Mouse (Mus musculus) testis, postnatal 10 days (tissue): ENCODE results near the gene Fkbp7.
"Not testable (repeated sequence)": the region's sequence is repeated elsewhere in the genome, so short reads cannot be mapped to it uniquely, and the experiment has no call there.

Experiments used
- DNase-seq: peaks from one replicate; pipeline ENCODE4 v3.0.0; 2021; ENCODE audit warnings: low spot score

Fkbp7 gene

GRCm38 (mm10) chr2:76665531-76665930, 7.4 kb downstream of the Fkbp7 start:
- no peak for DNase-seq

- DNase-seq: no peak
Measured at GRCm38 (mm10) chr2:76659419-76659818, 13.5 kb downstream of the Fkbp7 start.

- no peak for DNase-seq
Measured at GRCm38 (mm10) chr2:76658551-76658950, 14.4 kb downstream of the Fkbp7 start.

GRCm38 (mm10) chr2:76655982-76656381, 16.9 kb downstream of the Fkbp7 start:
- no peak for DNase-seq

GRCm38 (mm10) chr2:76655444-76655843, 17.5 kb downstream of the Fkbp7 start:
- DNase-seq: no peak

- DNase-seq: no peak
Measured at GRCm38 (mm10) chr2:76654646-76655045, 18.3 kb downstream of the Fkbp7 start.

GRCm38 (mm10) chr2:76653070-76653469, 19.8 kb downstream of the Fkbp7 start:
- DNase-seq: no peak

GRCm38 (mm10) chr2:76648666-76649141, 24.2 kb downstream of the Fkbp7 start:
- peak; percentile 59 for DNase-seq

GRCm38 (mm10) chr2:76647883-76648570, 24.9 kb downstream of the Fkbp7 start, which contains the start of the genes Prkra and Pjvk:
Gene Prkra (minus strand): TSS chr2:76648015.
Gene Pjvk (plus strand): TSS chr2:76648476.
- peak; percentile 100 for DNase-seq

GRCm38 (mm10) chr2:76647441-76647869, 25.5 kb downstream of the Fkbp7 start:
- DNase-seq: no peak

- DNase-seq: no peak
Measured at GRCm38 (mm10) chr2:76643801-76644200, 29.1 kb downstream of the Fkbp7 start.

- DNase-seq: no peak
Measured at GRCm38 (mm10) chr2:76639637-76640036, 33.3 kb downstream of the Fkbp7 start.

- DNase-seq: no peak
Measured at GRCm38 (mm10) chr2:76631600-76631999, 41.3 kb downstream of the Fkbp7 start.

GRCm38 (mm10) chr2:76630293-76630692, 42.6 kb downstream of the Fkbp7 start:
- no peak for DNase-seq

- not testable (repeated sequence) for DNase-seq
Measured at GRCm38 (mm10) chr2:76622316-76622715, 50.6 kb downstream of the Fkbp7 start.

- no peak for DNase-seq
Measured at GRCm38 (mm10) chr2:76621724-76622123, 51.2 kb downstream of the Fkbp7 start.

- no peak for DNase-seq
Measured at GRCm38 (mm10) chr2:76620188-76620587, 52.7 kb downstream of the Fkbp7 start.

GRCm38 (mm10) chr2:76618078-76618477, 54.8 kb downstream of the Fkbp7 start:
- peak; percentile 56 for DNase-seq
